Mouse (Mus musculus) E14TG2a.4 (cell line): ENCODE results near the gene Syt1.

Experiments used
- CTCF ChIP-seq: conservative IDR thresholded peaks from 2 replicates; pipeline ENCODE4 v1.5.1; 2014; ENCODE audit warnings: low read length
- NANOG ChIP-seq: IDR thresholded peaks from 2 replicates; pipeline ENCODE4 v1.6.1; 2014; ENCODE audit warnings: borderline replicate concordance, low read length, mixed read lengths

DNA sequence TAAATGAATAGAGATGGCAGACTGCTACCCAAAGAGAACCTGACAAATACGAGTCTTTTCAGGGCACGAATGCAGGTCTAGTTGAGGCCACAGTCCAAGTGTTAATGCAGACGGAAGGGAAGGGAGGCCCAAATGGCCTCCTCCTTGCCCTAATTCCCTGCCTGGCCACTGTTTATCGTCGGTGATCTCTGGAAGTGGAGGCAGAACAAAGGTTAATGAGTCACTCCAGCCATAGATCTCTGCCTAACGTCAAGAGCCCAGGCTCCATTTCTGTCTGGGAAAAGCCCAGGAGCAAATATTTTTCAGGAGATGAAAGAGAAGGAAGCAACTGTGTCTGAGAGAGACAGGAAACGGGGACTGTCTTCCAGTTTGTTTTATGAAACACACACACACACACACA is 520.6 kb downstream of the Syt1 start:
- no peak for TF ChIP-seq NANOG
- TF ChIP-seq CTCF = no peak
